Mouse (Mus musculus): ENCODE measurements at regions not wholly inside any gene's neighbourhood (a gene's known extent, or its start where the extent isn't known, plus 50 kb on each side); places are given as distances from the start of the nearest gene placed in this dataset.
A peak's percentile ranks its signal among the peaks of the same experiment; 100 is the strongest.

DNA sequence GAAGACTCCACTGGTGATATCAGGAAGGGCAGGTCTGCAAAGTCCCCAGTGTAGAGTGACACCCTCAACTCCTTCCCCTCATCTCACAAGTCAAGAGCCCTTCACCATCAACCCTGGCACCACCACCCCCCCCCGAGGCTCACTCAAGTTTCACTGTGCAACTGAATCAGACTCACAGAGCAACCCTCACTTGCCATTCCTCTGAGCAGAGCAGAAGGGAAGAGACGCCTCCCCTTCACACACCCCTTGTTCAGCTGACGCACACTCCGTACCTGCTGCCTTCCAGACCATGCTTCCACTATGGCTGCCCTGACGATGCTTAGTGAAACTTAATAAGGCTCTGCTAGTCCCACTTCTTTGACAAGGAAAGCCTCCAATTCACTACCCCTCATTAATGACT is 174.4 kb upstream of the Irf2bp2 start:
- Histone ChIP-seq H3K4me3 (ENCODE audit: insufficient read depth, low read length) (no peak overlapping the region), H3K4me1 (ENCODE audit: control insufficient read depth, insufficient read depth, low read length) (peaks cover 39% of the 10 kb centered on the region), H3K27ac (ENCODE audit: insufficient read depth, low read depth, low read length) (no peak overlapping the region)
- TF ChIP-seq POLR2A (IDR thresholded peaks at IDR 0.05; ENCODE audit: borderline replicate concordance, low read depth, low read length) (no peak), CTCF (IDR thresholded peaks at IDR 0.05; ENCODE audit: low read depth, low read length) (no peak)

DNA sequence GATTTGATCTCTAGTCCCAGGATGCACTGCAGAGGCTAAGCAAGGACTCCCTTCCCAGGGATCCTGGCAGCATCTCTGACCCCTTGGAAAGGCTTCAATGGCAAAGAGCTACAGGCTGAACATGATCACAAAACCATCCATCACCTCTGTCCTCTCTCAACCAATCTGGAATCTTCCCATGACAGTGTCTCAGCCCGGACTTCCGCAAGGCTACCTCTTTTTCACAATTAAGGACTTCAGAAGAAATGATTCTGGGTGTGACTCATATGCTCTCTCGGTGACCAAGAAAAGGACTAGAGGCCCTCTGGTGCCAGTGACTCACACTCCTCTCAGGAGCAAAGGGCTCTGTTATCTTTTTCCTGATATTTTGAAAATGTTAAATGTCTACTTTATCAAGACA is 173.6 kb upstream of the Irf2bp2 start:
- Histone ChIP-seq H3K27ac (ENCODE audit: insufficient read depth, low read depth, low read length) (no peak overlapping the region), H3K4me1 (ENCODE audit: control insufficient read depth, insufficient read depth, low read length) (peaks cover 47% of the 10 kb centered on the region), H3K4me3 (ENCODE audit: insufficient read depth, low read length) (no peak overlapping the region)
- TF ChIP-seq POLR2A (IDR thresholded peaks at IDR 0.05; ENCODE audit: borderline replicate concordance, low read depth, low read length) (no peak), CTCF (IDR thresholded peaks at IDR 0.05; ENCODE audit: low read depth, low read length) (no peak)

DNA sequence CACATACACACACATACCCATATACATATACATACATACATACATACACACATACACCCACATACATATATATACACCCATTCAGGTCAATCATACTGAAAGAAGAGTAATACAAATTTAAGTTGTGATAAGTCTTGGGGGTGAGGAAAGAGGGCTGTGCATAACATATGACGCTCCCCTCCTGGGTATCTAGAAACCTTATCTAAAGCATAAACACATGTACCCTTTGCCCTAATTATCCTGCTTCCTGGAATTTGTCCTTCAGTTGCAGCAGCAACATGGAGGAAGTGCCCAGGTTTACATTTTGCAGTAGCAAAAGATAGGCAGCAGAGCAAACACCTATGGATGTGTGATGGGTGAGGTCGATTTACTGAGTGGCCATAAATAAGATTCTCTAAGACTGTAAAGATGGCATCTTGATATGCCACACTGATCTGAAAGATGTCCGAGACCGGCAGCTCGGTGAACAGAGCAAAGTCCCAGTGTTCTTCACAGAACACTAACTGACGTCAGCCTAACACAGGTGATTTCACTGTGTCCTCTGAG is 172.0 kb upstream of the Irf2bp2 start:
- TF ChIP-seq POLR2A (IDR thresholded peaks at IDR 0.05; ENCODE audit: borderline replicate concordance, low read depth, low read length) (no peak), CTCF (IDR thresholded peaks at IDR 0.05; ENCODE audit: low read depth, low read length) (no peak)
- no peak overlapping the region for H3K4me3 ChIP-seq (ENCODE audit: insufficient read depth, low read length)
- H3K4me1 ChIP-seq (ENCODE audit: control insufficient read depth, insufficient read depth, low read length) = peaks cover 48% of the 10 kb centered on the region
- H3K27ac ChIP-seq (ENCODE audit: insufficient read depth, low read depth, low read length) = no peak overlapping the region

DNA sequence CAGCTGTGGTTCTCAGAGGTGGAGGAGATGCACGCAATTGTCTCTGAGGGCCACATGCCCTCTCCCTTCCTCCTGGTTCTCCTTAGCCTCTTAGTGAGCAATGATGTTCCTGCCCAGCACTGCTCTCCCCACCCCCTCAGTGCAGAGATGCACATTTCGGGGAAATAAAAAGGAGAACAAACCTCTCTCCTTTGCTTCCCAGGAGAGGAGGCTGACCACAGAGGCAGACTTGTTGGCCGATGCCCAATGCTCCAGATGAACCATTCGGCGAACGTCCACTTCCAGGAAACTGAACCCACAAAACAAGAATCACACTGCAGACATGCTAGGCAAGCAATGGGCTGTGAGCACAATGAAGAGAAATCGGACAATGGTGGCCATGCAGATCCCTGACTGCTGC is 169.8 kb upstream of the Irf2bp2 start:
- Histone ChIP-seq H3K4me1 (ENCODE audit: control insufficient read depth, insufficient read depth, low read length) (peaks cover 65% of the 10 kb centered on the region), H3K27ac (ENCODE audit: insufficient read depth, low read depth, low read length) (peak overlapping the region; percentile 68), H3K4me3 (ENCODE audit: insufficient read depth, low read length) (no peak overlapping the region)
- no peak for TF ChIP-seq CTCF (IDR thresholded peaks at IDR 0.05; ENCODE audit: low read depth, low read length)
- no peak for TF ChIP-seq POLR2A (IDR thresholded peaks at IDR 0.05; ENCODE audit: borderline replicate concordance, low read depth, low read length)

DNA sequence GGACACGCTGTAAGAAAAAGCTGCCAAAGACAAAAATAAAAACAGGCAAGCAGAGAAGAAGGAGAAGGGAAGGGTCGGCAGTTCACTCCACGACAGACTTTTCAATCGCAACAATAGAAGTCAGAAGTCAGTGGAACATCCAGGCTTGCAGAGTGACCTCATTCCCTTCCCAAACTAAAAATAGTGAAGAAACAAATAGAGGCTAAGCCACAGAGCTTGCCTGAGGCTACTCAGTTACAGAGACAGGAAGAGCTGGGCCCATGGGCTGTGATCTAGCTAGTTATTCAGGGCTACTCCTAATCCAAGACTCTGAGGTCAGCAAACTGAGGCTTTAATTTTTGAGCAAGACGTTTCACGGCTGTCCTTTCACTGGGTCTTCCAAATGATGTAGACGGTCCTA is 165.9 kb upstream of the Irf2bp2 start:
- Histone ChIP-seq H3K4me3 (ENCODE audit: insufficient read depth, low read length) (no peak overlapping the region), H3K4me1 (ENCODE audit: control insufficient read depth, insufficient read depth, low read length) (peaks cover 76% of the 10 kb centered on the region), H3K27ac (ENCODE audit: insufficient read depth, low read depth, low read length) (peak overlapping the region; percentile 51)
- TF ChIP-seq CTCF (IDR thresholded peaks at IDR 0.05; ENCODE audit: low read depth, low read length) = no peak
- TF ChIP-seq POLR2A (IDR thresholded peaks at IDR 0.05; ENCODE audit: borderline replicate concordance, low read depth, low read length) = no peak

DNA sequence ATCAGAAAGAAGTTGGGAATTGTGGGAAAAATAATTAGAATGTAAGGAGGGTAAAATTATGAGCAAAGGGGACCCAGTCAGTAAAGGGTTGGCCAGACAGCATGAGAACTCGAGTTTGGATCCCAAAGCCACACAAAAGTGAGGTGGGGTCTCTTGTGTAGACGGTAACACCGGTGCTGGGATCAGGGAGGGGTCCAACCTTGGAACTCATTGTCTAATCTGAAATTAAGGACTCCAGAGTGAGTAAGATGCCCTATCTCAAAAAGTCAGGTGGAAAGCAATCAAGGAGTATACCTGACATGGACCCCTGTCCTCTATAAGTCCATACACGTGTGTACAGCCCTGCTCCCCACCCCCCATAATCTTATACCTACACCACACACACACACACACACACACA is 165.2 kb upstream of the Irf2bp2 start:
- TF ChIP-seq POLR2A (IDR thresholded peaks at IDR 0.05; ENCODE audit: borderline replicate concordance, low read depth, low read length) = no peak
- TF ChIP-seq CTCF (IDR thresholded peaks at IDR 0.05; ENCODE audit: low read depth, low read length) = no peak
- Histone ChIP-seq H3K27ac (ENCODE audit: insufficient read depth, low read depth, low read length) (peak overlapping the region; percentile 87), H3K4me1 (ENCODE audit: control insufficient read depth, insufficient read depth, low read length) (peaks cover 70% of the 10 kb centered on the region), H3K4me3 (ENCODE audit: insufficient read depth, low read length) (no peak overlapping the region)

DNA sequence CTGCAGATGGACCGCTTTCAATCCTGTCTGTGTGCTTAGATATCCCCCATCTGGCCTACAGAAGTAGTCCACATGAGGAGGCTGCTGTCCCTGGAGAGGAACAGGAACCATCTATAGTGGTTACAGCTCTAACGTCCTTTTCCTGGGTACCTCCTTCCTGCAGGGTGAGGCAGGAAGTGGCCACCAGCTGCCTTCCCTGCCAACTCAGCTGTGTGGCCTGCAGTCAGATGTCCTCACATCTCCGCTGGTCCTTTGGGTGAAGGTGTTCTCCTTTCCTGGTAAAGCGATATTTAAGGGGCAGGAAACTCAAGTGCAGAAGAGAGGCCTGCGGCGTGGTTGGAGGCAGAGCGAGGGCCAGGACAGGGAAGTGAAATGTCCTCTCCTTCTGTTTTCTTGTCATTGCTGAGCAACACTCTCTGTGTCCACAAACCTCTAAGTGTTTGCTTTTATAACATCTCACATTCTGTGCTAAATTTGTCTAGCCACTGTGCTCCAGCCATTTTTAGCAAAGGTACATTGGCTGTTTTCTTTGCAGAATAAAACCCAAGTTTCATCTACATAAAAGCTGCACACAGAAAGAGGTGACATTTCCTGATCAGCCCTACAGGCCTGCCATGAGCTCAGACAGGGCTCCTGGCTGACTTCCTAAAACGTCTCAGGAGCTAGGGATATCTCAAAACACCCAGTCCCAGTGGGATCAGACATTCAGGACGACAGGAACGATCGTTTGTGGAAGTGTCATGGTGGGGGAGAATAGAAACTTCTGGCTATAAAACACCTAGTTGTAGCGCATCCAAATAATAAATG is 164.4 kb upstream of the Irf2bp2 start:
- no peak for TF ChIP-seq CTCF (IDR thresholded peaks at IDR 0.05; ENCODE audit: low read depth, low read length)
- no peak for TF ChIP-seq POLR2A (IDR thresholded peaks at IDR 0.05; ENCODE audit: borderline replicate concordance, low read depth, low read length)
- Histone ChIP-seq H3K27ac (ENCODE audit: insufficient read depth, low read depth, low read length) (peak overlapping the region; percentile 87), H3K4me1 (ENCODE audit: control insufficient read depth, insufficient read depth, low read length) (peaks cover 65% of the 10 kb centered on the region)

DNA sequence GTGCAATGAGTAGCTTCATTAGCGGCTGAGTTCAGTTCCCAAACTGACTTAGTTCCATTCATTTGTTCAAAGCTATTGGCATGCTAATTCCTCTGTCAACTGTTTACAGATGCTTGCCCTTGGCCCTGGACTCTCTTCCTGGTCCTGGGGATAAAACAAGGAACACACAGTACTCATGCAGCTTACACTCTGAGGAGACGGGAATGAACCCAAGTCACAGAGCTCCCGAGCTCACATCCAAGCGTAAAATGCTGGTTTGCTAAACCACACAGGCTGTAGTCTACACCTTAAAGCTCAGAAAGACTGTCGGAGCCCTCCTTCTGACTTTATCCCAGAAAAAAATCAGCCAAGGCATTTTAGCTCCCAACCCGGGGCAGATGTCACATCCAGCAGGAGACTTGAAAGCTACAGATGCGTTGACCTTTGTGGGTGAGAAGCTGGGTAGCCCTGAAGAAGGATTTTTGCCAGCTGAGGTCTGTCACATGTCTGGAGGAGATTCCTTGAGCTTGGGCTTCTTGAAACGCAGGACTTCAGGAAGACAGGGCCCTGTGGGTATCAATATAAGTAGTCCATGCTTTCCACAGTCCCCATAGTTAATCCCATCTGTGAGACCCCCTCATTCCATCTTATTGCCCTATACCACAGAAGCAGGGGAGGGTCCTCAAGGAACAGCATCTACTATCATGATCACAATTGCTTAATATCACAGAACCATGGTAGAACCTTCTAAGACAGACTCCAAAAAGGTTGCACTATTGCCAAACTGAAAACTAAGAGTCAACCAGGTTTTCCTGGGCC is 162.7 kb upstream of the Irf2bp2 start:
- H3K27ac ChIP-seq (ENCODE audit: insufficient read depth, low read depth, low read length) = peak overlapping the region; percentile 83
- TF ChIP-seq CTCF (IDR thresholded peaks at IDR 0.05; ENCODE audit: low read depth, low read length) = no peak
- TF ChIP-seq POLR2A (IDR thresholded peaks at IDR 0.05; ENCODE audit: borderline replicate concordance, low read depth, low read length) = no peak

More for the DNA sequence above, 164.4 kb upstream of the Irf2bp2 start:
- H3K4me3 ChIP-seq (ENCODE audit: insufficient read depth, low read length) = no peak overlapping the region

DNA sequence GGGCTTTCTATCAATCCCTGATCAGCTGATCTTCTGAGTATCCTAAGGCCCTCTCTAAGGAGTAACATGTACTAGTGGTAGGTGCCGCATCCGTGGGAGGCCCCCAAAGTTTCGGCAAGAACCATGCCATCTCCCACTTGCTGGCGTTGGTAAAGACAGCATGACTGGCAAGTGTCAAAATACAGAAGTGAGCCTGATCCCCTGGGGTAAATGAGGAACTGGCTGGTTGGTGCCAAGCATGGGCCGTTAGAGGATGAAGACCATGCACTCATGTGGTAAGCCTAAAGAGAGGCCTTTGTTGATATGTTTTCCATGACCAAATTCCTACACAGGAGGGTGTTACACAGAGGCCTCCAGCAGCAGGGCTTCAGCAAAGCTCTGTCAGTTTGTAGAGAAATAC is 161.9 kb upstream of the Irf2bp2 start:
- peak overlapping the region; percentile 83 for H3K27ac ChIP-seq (ENCODE audit: insufficient read depth, low read depth, low read length)
- H3K4me3 ChIP-seq (ENCODE audit: insufficient read depth, low read length) = no peak overlapping the region
- H3K4me1 ChIP-seq (ENCODE audit: control insufficient read depth, insufficient read depth, low read length) = peaks cover 66% of the 10 kb centered on the region
- TF ChIP-seq CTCF (IDR thresholded peaks at IDR 0.05; ENCODE audit: low read depth, low read length) (no peak), POLR2A (IDR thresholded peaks at IDR 0.05; ENCODE audit: borderline replicate concordance, low read depth, low read length) (no peak)

More for the DNA sequence above, 162.7 kb upstream of the Irf2bp2 start:
- Histone ChIP-seq H3K4me3 (ENCODE audit: insufficient read depth, low read length) (no peak overlapping the region), H3K4me1 (ENCODE audit: control insufficient read depth, insufficient read depth, low read length) (peaks cover 65% of the 10 kb centered on the region)

Data from bone marrow macrophage, adult 2 months (primary cell).